Mouse (Mus musculus) brain, adult 2 months (tissue): Measurements from ENCODE around the gene Ift122.

ENCODE experiments used
- DNase-seq: peaks from one replicate; pipeline ENCODE4 v3.0.0; 2011; ENCODE audit warnings: low read depth, low spot score

Gene Ift122

DNA sequence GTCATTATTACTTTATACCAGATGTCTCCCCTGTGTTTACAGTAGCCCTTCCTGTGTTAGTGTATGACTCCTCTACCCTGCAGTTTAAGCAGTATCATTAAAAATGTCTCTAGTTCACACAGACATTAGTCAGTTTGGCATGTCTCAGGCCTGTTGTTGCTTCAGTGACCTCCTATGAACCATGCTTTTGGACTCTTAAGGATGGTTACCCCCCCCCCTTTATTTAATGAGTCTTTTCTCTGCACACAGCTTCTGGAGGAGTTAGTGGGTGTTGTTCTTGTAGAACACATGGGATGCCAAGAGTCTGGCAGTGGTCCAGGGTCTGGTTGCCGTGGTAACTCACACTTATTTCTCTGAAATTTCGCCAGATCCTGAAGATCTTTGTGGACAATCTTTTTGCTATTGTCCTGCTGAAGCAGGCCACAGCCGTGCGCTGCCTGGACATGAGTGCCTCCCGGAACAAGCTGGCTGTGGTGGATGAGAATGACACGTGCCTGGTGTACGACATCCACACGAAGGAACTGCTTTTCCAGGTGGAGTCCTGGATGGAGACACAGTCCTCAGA lies 38.3 kb downstream of the Ift122 start:
- DNase-seq = peak; percentile 90

DNA sequence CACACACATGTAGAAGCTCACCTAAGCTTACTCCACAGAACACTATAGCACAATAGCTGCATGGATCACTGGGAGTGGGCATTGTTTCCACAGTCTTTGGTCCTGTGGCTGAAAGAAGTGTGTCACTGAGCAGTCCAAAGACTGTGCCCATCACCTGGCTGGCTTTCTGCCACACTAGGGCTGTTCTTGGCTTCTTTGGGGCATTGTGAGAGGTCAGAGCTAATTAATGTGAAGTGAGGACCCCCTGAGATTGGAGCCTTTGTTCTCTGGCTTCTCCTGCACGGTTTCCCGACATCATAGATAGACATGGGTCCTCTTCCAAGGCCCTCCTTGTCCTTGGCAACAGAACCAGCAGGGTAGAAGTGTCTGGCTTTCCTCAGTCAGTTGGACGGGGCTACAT lies 39.1 kb downstream of the Ift122 start:
- no peak for DNase-seq

DNA sequence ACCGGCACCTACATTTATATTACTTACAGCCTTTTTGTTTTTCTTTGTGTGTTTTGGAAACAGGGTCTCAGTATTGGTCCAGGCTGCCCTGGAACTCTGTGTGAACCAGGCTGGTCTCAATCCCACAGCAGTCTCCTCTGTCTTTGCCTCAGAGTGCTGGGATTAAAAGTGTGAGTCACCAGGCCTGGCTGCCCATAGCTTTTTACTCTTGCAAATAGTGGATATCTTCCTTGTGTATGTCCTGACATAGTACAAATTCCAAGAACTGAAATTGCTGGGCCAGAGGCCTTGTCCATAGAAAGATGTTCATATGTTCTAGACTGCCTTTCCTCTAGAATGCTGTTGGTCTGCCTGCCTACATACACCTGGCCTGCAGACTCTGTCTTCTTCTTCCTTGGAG lies 43.1 kb downstream of the Ift122 start:
- no peak for DNase-seq

DNA sequence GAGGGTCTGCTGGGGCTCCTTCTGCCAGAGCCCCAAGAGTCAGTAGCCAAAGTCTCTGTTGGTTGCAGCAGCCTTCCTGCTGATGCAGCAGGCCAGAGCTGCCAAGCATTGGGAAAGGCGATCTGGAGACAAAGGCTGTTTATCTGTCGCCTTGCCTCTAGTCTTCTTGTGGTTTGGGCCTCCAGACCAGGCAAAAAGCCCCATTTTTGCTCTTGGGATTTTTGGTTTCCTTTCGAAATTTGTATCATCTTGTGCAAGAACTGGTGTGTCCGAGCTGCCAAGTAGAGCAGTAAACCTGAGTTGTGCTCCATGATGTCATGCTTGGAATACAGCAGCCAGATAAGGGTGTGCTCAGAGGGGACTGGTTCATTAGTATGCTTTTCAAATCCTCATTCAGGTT lies 43.8 kb downstream of the Ift122 start:
- peak; percentile 42 for DNase-seq

DNA sequence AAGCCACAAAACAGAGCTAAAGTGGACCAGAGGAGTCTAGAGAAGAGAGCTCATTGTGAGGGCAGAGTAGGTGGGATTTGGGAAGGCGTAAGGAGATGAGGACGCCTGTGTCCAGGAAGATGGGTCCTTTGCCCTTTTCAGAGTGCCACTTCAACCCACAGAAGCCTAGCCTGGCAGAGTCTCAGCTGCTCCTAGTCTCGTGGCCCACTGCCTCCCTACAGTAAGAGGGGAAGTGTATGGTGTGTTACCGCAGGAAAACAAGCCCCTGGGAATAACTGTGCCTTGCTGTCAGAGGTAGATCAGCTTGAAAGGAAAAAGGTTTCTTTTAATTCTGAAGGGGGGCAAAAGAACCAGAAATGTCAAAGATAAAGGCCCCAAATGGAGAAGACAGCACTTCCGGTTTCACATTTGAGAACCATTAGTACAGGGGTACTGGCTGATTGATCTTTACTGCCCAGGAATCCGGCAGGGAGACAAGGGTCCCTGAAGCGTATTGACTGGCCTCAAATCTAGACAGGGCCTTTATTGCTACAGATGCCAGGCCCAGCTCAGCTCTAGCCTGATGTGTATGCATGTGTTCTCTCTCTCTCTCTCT lies 44.8 kb downstream of the Ift122 start:
- DNase-seq = no peak

DNA sequence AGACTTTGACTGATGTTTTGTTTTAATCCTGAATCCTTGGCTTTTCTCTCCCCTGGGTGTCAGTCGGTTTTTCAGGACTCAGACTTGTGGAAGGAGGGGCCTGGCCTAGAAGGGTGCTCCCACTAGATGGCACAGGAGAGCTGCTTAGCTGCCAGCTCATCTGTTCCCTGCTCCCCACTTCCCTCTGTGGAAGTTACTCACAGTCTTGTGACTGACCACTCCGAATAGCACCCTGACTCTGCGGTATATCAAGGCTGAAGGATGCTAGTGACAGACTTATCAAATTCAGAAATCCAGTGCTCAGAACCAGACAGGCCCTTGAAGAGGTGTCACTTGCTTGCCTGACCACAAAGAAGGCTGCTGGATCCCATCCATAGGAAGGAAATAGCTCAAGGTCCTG lies 47.8 kb downstream of the Ift122 start:
- DNase-seq = peak; percentile 96

DNA sequence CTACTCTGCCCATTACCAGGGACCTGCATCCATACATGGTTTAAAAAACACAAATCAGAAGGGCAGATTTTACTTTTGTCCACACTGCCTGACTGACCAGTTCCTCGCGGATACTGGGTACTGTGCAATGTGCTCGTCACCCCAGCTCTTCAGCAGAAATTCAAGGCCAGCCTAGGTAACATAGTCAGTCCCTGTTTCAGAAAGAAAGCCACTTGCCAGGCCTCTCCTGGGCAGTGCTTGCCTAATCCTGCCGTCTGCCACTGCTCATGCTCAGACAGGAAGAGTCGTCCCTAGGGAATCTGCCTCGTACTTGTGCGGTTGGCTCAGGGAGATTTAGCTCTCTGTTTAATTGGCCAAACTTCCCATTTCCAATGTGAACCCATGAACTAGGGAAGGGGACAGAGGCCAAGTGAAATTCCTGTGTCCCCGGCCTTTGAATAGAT lies 48.2 kb downstream of the Ift122 start:
- DNase-seq = peak; percentile 66

DNA sequence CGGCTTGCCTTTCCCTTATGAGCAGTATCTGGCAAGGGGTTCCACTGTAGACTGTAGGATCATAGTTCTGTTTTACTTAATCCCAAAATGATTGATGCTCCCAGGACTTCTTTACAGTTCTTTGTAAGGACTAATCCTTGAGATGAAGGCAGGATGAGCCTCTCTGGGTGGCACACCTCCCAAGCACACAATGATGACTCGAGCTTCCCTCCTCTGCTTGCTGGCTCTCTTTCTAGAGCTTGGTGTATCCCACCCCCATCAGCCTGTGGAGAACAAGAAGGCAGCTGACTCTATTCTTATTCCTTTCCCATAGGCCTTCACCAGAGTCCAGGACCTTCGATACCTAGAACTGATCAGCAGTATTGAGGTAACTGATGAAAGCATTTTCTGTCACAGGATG lies 49.3 kb downstream of the Ift122 start:
- DNase-seq = peak; percentile 79

DNA sequence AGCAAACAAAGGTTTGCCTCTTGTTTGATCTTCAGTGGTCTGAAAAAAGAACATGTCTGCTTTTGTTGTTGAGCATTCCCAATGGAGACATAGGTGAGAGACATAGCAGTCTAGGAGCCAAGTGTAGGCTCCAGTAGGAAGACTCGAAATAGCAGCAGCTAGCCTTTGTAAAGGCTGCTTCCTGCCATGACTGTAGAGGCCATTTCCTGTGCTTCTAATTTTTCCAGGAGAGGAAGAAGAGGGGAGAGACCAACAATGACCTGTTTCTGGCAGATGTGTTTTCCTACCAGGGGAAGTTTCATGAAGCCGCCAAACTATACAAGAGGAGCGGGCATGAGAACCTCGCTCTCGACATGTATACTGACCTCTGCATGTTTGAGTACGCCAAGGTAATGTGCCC lies 52.3 kb downstream of the Ift122 start:
- no peak for DNase-seq

DNA sequence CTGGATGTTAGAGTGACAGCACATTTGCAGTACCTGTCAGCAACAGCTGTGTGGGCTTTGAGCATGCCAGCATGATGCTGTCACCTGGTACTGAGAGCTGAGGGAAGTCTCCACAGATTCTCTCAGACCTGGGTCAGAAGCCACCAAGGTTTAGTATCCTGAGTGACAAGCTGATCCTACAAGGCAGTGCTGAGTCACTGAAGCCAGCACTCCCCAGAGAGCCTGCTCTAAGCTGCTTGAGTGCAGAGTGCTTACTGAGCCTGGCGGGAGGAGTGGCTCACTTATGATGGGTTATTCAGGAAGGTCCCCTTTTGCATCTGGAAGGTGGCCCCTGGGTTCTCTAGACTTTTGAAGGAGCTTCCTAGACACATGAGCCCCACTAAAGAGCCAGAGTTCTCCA lies 53.2 kb downstream of the Ift122 start:
- no peak for DNase-seq

DNA sequence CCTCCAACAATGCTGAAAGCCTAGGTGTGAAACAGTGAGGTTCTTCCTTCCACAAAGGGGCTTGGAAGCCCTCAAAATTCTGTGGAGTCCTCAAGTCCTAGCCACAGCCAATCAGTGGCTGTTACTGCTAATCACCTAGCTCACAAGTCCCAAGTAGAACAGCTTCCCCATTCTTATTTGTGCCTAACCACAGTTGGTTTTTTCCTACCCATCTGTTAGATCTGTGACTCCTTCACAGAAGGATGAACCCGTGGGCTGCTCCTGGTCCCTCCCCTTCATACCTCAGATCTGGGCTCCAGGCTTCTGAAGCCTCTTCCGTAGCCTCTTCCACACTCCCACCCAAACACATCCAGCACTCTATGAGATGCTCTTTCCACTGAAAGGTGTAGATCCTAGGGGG lies 53.6 kb downstream of the Ift122 start:
- peak; percentile 66 for DNase-seq

DNA sequence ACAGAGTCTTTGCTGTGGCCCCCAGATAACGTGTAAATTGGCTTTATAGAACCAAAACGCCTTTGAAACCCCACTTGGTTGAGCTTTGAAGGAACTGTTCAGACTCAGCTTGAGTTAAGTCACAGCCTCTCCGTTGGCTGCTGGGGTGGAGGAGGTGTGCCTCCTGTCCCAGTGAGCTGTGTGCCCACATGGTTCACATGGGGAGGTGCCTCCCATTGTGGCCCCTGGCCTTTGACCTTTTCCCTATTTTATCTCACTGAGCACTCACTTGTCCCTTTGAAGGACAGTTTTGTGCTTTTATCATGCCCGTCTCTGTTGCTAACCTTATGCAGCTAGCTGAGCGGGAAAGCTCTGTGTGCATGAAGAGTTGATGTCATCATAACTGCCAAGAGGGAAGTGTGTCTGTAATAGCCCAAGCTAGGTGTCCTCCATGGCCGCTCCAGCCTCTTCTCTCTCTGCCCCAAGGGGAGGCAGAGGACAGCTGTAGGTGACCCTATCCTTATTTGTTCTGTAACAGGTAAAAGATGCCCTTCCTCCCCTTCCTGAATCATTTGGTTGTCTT lies 55.2 kb downstream of the Ift122 start:
- DNase-seq = no peak

DNA sequence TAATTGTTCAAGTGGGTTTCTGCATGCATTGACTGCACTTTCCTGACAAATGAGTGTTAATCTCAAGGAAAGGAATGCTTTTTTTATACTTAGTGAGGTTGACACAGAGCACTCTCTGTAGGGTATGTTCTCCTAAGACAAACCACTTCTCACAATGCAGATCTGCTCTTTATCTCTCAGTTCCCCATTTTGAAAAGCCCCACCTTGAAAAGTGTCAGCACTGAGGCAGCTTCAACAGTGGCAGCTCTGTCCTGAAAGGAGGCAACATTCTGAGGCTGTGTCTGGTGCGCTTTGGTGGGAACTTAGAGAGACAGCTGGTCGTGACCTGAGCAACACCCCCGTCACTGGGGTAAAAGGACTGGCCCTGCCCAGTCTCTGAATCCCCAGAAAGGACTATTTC lies 55.8 kb downstream of the Ift122 start:
- DNase-seq = no peak

DNA sequence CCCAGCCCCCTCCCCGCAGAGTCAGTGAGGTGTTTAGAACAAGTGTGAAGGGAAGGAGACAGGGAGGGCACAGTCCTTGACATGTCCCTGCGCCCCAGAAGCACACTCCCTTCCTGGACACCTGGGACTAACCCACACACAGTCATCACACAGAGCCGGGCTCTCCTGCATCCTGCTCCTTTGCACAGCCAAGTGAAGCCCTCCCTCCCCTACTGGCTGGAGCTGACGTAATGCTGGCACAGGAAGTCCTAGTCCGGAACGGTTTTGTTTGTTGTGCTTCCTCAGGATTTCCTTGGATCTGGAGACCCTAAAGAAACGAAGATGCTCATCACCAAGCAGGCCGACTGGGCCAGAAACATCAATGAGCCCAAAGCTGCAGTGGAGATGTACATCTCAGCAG lies 56.7 kb downstream of the Ift122 start:
- DNase-seq = peak; percentile 52

DNA sequence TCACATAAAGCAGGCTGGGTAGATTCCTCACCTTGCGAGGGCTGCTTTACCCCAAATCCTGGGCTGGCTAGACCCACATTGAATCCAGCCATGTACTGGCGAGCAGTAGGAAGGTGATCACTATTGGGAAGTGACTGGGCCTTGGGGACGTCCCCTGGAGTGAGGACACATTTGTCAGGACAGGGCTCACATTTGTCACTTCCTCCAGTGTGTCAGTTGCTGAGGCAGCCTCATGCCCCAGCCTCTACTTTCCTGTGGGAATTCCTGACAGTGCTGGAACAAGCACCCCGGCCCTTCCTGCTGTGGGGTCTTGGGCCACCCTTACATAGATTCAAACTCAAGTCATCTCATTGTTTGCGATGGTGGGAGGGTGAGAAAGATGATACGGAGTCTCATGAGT lies 58.5 kb downstream of the Ift122 start:
- DNase-seq = no peak

DNA sequence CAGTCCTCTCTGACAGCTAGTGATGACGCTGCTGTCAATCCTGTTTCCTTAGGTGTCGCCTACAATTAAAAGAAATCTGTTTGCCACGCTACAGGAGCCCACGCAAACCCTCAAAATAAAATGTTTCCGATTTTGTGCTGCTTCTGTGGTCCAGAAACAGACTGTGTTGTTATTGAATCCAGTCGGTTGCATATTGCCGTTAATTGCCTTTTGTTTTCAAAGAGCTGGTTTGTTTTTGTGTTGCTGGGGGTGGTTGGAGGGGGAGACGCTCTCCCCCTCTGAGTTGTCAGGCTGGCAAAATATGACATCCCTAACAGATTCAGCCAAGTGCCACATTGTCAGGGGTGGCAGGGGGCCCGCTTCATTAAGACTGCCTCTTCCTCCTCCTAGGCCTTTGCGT lies 60.2 kb downstream of the Ift122 start:
- peak; percentile 71 for DNase-seq

DNA sequence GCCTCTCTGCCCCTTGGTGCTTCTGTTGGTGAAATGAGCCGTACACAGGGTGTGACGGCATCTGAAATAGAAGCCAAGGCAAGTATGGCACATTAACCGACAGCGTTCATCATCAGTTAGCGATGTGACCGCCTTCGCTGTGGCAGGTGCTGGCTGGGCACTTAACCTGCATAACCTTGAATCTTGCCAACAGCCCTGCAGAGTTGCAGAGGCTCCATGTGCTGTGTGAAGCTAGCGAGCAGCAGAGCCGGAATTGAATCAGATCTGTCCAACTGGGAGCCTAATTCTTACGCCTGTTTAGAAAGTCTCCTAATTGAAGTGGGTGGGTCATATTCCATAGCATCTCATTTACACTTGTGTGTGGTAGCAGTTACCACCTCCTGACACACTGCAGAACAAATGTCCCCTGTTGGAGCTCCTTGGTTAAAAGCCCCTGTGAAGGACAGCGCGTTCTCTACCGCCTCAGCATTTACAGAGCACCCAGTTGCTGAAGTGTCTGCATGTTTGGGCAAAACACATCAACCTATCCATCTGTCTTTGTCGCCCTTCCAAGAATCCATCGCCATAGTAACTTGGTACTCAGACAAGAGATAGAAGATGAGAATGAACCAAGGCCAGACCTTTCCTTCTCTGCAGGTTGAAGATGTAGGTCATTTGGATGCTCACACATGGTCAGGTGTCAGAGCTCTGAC lies 61.4 kb downstream of the Ift122 start:
- DNase-seq = peak; percentile 94

DNA sequence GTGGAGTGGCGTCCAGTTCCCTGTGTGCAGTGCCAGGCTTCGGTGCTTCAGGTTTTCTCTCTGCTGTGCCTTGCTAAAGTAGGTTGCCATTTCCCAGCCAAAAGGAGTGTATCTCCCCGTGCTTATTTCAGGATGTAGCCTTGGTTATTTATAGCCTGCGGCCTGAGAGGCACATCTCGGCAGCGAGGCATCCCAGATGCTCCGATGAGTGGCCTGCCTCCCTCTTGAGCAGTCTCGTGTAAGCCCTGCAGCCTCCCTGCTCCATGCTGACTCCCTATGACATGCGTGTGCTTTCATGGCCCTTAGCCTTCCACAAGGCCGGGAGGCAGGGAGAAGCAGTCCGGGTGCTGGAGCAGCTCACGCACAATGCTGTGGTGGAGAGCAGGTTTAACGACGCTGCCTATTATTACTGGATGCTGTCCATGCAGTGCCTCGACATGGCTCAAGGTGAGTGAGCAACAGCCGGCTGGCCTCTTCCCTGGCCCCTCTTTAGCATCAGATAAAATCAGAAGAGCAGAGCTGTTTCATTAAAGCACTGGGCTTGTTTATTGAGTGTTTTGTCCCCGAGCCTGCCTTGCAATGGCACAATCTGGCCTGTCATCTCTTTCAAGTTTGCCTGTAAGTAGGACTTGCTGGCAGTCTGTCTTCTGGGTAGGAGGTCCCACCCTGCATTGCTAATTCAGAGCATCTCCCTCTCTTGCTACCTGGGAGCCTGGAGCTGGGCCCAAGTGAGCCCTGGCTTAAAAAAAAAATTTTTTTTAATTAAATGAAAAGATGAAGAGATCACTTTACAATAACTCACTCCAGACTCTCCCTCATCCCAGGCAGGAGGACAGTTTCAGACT lies 62.6 kb downstream of the Ift122 start:
- DNase-seq = peak; percentile 95

DNA sequence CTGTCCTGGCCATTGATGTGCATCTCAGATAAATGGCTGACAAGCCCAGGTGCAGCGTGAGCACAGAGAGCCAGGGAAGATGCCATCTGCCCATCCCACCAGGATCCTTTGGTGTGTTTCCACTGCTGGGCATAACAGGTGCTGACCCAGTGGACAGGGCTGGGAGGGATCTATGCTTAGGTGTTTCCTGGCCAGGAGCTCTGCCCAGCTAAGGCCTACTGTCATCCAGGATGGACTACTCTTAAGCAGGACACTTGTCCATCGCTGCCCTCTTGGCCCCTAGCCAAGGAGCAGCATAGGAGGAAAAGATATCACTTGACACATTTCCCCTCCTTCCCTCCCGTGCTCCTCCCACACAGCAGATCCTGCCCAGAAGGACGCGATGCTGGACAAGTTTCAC lies 63.3 kb downstream of the Ift122 start:
- DNase-seq = peak; percentile 62

DNA sequence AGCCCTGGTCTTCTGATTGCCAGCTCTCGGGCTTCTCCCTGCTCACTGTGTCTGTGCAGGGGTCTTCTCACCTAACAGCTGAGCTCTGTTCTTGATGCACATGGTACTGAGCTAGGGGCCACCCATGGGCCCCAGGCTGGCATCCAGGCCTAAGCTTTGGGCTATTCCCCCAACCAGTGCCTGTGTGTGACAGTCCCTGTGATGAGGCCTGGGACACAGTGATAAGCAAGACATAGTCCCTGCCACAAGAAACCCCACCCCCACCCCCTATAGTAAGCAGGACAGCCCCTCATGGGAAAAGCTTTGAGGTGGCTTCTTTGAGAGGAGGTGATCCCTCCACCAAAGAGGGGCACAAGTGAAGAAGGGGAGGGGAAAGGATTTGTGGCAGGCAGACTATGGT lies 65.3 kb downstream of the Ift122 start:
- no peak for DNase-seq

DNA sequence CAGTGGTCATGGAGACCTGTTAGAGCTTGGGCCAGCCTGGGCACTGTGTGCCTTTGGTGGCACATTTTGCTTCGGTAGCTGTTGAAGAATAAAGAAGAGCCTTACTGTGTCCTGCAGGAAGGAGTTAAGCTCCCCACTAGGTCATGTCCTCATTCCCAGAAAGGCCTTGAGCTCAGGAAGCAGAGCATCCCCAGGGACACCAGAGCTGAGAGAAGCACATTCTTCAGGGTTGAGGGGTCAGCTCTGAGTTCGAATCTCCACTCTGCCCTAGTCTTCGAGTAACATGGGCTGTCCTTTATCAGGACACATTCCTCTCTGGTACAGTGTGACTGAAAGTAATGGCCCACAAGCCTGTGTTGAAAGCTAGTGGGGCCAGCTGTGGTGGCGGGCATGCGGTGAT lies 66.6 kb downstream of the Ift122 start:
- no peak for DNase-seq

DNA sequence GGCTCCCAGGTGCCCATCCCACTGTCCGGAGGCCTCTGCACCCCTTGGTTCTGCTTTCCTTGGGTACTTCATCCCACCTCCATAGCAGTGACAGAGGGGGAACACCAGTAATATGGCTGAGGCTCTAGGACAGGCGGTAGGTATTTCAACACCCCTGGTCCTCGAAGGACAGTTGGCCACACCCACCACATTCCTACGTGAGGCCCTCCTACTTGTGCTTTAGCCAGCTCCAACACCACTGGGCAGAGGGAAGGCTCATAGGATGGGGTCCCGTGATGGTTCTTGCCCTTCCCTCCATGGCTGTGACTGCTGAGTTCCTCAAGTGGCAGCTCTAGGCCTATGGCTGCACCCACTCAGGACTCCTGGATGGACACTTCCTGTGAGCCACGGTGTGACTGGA lies 71.6 kb downstream of the Ift122 start:
- DNase-seq = no peak
